Mouse (Mus musculus): Measurements from ENCODE around the gene Rasd1. TPM values are rescaled to one million over a fixed set of nuclear protein-coding genes. Genes with fewer than 3 reads are reported as not detected.
"Not testable (repeated sequence)": the region's sequence is repeated elsewhere in the genome, so short reads cannot be mapped to it uniquely, and the experiment has no call there.

Rasd1 gene
- total RNA-seq, 2 experiments from 2014 or later, result 55.7 to 61.0 TPM

GRCm38 (mm10) chr11:59948401-59948767 is 16.4 kb downstream of the Rasd1 start:
- no peak for DNase-seq (ENCODE audit: low spot score in 2 of 2)
- TF ChIP-seq CTCF (conservative IDR thresholded peaks at IDR 0.05), result no peak
- peak overlapping the region; percentile 99 for H3K4me3 ChIP-seq
- peak overlapping the region; percentile 95 for H3K27ac ChIP-seq

GRCm38 (mm10) chr11:59947752-59948400 is 16.9 kb downstream of the Rasd1 start, which contains the start of gene Med9:
Gene Med9, plus strand, starts transcription at chr11:59948206.
- peak; percentile 36; the same call in 1 of the 2 replicates for TF ChIP-seq CTCF (conservative IDR thresholded peaks at IDR 0.05)
- Histone ChIP-seq H3K27ac (peak within 1 kb of the TSS; percentile 95), H3K4me3 (peak within 1 kb of the TSS; percentile 99)
- DNase-seq (ENCODE audit: low spot score in 2 of 2), result peak; percentile 96 to 99

- H3K4me3 ChIP-seq; DNase-seq (ENCODE audit: low spot score in 2 of 2); H3K27ac ChIP-seq: not testable (repeated sequence)
Observed at GRCm38 (mm10) chr11:59944855-59945254, 19.9 kb downstream of the Rasd1 start.

- Histone ChIP-seq H3K27ac (no peak overlapping the region), H3K4me3 (no peak overlapping the region)
- no peak for TF ChIP-seq CTCF (conservative IDR thresholded peaks at IDR 0.05)
- no peak for DNase-seq (ENCODE audit: low spot score in 2 of 2)
Observed at GRCm38 (mm10) chr11:59941391-59941790, 23.4 kb downstream of the Rasd1 start.

- no peak for TF ChIP-seq CTCF (conservative IDR thresholded peaks at IDR 0.05)
- Histone ChIP-seq H3K27ac (no peak overlapping the region), H3K4me3 (no peak overlapping the region)
- DNase-seq (ENCODE audit: low spot score in 2 of 2), result no peak
Observed at GRCm38 (mm10) chr11:59940645-59941044, 24.1 kb downstream of the Rasd1 start.

- Histone ChIP-seq H3K27ac (no peak overlapping the region), H3K4me3 (no peak overlapping the region)
- no peak for TF ChIP-seq CTCF (conservative IDR thresholded peaks at IDR 0.05)
- DNase-seq (ENCODE audit: low spot score in 2 of 2), result no peak
Observed at GRCm38 (mm10) chr11:59939821-59940220, 24.9 kb downstream of the Rasd1 start.

- Histone ChIP-seq H3K27ac (no peak overlapping the region), H3K4me3 (no peak overlapping the region)
- no peak for TF ChIP-seq CTCF (conservative IDR thresholded peaks at IDR 0.05)
- no peak for DNase-seq (ENCODE audit: low spot score in 2 of 2)
Observed at GRCm38 (mm10) chr11:59937615-59938014, 27.1 kb downstream of the Rasd1 start.

- H3K4me3 ChIP-seq, result no peak overlapping the region
- TF ChIP-seq CTCF (conservative IDR thresholded peaks at IDR 0.05), result no peak
- H3K27ac ChIP-seq, result no peak overlapping the region
- DNase-seq (ENCODE audit: low spot score in 2 of 2), result no peak
Observed at GRCm38 (mm10) chr11:59937023-59937422, 27.7 kb downstream of the Rasd1 start.

GRCm38 (mm10) chr11:59933943-59934342 is 30.8 kb downstream of the Rasd1 start:
- Histone ChIP-seq H3K4me3 (no peak overlapping the region), H3K27ac (no peak overlapping the region)
- DNase-seq (ENCODE audit: low spot score in 2 of 2), result no peak
- no peak for TF ChIP-seq CTCF (conservative IDR thresholded peaks at IDR 0.05)

GRCm38 (mm10) chr11:59932560-59933337 is 32.0 kb downstream of the Rasd1 start:
- Histone ChIP-seq H3K4me3 (no peak overlapping the region), H3K27ac (no peak overlapping the region)
- DNase-seq (ENCODE audit: low spot score in 2 of 2), result no peak
- TF ChIP-seq CTCF (conservative IDR thresholded peaks at IDR 0.05), result no peak

- no peak for DNase-seq (ENCODE audit: low spot score in 2 of 2)
- TF ChIP-seq CTCF (conservative IDR thresholded peaks at IDR 0.05), result no peak
- Histone ChIP-seq H3K4me3 (no peak overlapping the region), H3K27ac (no peak overlapping the region)
Observed at GRCm38 (mm10) chr11:59930031-59930430, 34.7 kb downstream of the Rasd1 start.

GRCm38 (mm10) chr11:59921265-59921664 is 43.5 kb downstream of the Rasd1 start:
- DNase-seq (ENCODE audit: low spot score in 2 of 2), result no peak
- no peak for TF ChIP-seq CTCF (conservative IDR thresholded peaks at IDR 0.05)
- Histone ChIP-seq H3K27ac (no peak overlapping the region), H3K4me3 (no peak overlapping the region)

- DNase-seq (ENCODE audit: low spot score in 2 of 2), result no peak
- H3K4me3 ChIP-seq, result no peak overlapping the region
- H3K27ac ChIP-seq, result no peak overlapping the region
- no peak for TF ChIP-seq CTCF (conservative IDR thresholded peaks at IDR 0.05)
Observed at GRCm38 (mm10) chr11:59920331-59920730, 44.4 kb downstream of the Rasd1 start.

- H3K4me3 ChIP-seq, result no peak overlapping the region
Observed at GRCm38 (mm10) chr11:59919401-59919800, 45.3 kb downstream of the Rasd1 start.

More at GRCm38 (mm10) chr11:59919401-59919800, 45.3 kb downstream of the Rasd1 start:
- no peak for TF ChIP-seq CTCF (conservative IDR thresholded peaks at IDR 0.05)
- no peak overlapping the region for H3K27ac ChIP-seq
- no peak for DNase-seq (ENCODE audit: low spot score in 2 of 2)
